Mouse (Mus musculus) liver, embryonic 14.5 days (tissue): ENCODE measurements at regions not wholly inside any gene's neighbourhood (a gene's known extent, or its start where the extent isn't known, plus 50 kb on each side); places are given as distances from the start of the nearest gene placed in this dataset.

Experiments
- CTCF ChIP-seq: IDR thresholded peaks from 2 replicates; pipeline ENCODE4 v1.5.1; 2016; ENCODE audit warnings: antibody characterized with exemption, low read depth, control low read depth
- EP300 ChIP-seq: IDR thresholded peaks from 2 replicates; pipeline ENCODE4 v1.6.1; 2016; ENCODE audit warnings: antibody characterized with exemption, low read depth

DNA sequence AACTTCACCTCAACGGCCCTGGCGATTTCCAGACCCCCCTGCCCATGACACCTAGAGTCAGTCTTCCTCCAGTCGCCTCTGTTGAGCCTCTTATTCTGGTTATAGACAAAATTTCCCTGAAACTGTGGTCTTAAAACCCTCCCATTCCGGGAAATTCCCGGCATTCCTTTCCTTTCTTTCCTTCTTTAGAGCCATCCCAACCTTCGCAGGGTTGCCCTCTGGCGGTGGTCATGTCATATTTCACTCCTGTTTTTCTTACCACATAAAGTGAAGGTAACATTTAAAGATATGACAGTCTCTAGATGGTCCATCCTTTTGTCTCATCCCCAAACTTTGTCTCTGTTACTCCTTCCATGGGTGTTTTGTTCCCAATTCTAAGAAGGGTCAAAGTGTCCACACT, 72.9 kb upstream of the Fhl2 start:
- TF ChIP-seq CTCF (peak; percentile 27; the same call in 1 of the 2 replicates), EP300 (no peak)
